Mouse (Mus musculus) bone marrow macrophage, adult 2 months (primary cell): ENCODE measurements around the gene Clca4b.

Source experiments
- CTCF ChIP-seq: IDR thresholded peaks from 2 replicates; pipeline ENCODE4 v1.5.1; 2012; ENCODE audit warnings: low read depth, mild to moderate bottlenecking, low read length, moderate library complexity
- POLR2A ChIP-seq: IDR thresholded peaks from 2 replicates; pipeline ENCODE4 v1.6.1; 2012; ENCODE audit warnings: mild to moderate bottlenecking, low read depth, low read length, borderline replicate concordance

GRCm38 (mm10) chr3:144950829-144951228, 18.5 kb upstream of the Clca4b start:
- TF ChIP-seq POLR2A (no peak), CTCF (no peak)
